Mouse (Mus musculus) frontal cortex, adult (tissue): ENCODE data around the gene Arsj.
A peak's percentile ranks its signal among the peaks of the same experiment; 100 is the strongest.

Experiments
- ATAC-seq: cut with Nextera tagmentation; 2 replicates; pipeline ENCODE4 v1.9.2; 2017; ENCODE audit warnings: mild to moderate bottlenecking, moderate library complexity, mixed read lengths; ENCODE audit not compliant: low TSS enrichment

The Arsj gene

GRCm38 (mm10) chr3:126400726-126401125, 37.2 kb downstream of the Arsj start:
- ATAC-seq, result peak; percentile 82

DNA sequence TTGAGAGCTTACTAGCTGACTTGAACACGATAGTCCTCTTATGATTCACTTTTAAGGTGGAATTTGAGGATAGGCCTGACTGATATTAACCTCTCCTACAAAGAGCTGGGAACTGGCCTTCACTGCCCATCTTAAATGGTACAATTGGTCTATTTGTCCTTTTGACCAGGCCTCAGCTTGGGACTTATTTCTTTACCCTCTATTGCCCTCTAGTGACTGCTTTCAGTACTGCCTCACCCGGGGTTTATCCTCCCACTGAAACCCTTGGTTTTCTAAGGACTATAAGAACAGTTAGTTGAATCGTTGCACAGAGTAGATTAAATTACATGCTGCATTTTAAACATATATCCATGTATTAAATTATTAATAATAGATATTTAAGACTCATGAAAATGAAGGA, 39.4 kb downstream of the Arsj start:
- peak; percentile 81 for ATAC-seq

GRCm38 (mm10) chr3:126404199-126404598, 40.7 kb downstream of the Arsj start:
- ATAC-seq, result no peak

- no peak for ATAC-seq
Observed at GRCm38 (mm10) chr3:126430524-126431064, 67.1 kb downstream of the Arsj start.

DNA sequence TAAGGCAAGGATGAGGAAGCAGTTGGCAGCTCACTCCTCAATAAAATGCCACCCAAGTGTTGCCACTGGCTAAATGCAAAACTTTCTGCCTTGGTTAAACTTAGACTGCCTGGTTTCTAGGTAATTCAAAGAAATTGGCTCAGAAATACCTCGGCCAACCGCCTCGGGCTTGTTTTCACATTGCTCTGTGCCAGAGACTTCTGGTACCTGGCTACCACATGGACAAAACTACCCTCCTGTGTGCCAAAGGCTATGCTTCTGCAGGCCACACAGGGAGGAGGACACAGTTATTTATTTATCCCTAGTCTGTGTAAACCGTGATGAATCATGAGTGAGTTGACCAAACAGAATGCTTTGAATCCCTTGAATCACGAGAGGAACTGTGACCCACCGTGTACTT, 75.8 kb downstream of the Arsj start:
- ATAC-seq, result no peak; the same call in 1 of the 2 replicates

- no peak for ATAC-seq
Observed at GRCm38 (mm10) chr3:126449058-126449457, 85.6 kb downstream of the Arsj start.

DNA sequence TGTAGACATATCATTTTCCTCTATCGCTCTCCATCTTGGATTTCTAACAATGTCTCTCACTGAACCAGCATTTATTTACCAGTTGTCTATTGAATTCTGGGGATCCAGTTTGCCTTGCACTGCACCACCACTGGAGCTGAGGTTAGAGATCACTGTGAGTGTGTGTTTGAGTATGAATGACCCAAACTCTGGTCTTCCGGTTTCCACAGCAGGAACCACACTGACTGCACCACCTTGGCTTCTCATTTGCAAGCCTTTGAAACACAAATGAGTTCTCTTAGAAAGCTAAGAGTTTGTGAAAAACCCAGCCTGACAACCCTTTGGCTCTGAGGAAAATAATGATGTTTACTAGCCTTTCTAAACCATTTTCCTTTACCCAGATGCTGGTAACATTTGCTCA, 86.0 kb downstream of the Arsj start:
- ATAC-seq, result no peak

DNA sequence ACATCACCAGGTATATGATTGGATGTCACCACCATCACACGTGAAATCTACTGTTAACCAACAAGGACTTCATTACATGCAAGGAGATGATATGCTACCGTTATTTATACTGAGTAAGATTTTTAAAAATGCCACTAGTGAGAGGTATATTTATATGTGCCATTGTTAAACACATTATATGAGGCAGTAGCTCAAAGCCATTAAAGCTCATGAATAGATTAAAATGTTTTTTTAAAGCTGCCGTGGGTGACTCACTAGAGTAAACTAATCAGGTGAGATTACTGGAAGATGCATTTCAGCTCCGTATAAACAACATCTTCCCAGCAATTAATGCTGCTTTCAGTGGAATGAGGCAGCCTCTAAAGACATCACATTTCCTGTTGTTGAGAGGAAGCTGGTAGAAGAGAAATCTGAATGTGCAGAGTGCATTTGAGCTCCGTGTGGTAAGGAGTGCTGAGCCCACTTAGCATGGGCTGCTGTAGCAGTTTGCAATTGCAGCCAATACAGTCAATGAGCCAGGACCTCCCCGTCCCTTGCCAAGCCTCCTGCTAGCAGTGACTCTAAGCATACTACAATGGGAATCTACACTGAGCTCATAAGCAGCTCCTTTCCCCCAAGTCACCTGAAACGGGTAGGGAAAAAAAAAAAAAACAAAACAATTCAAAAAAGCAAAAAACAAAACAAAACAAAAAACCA, 92.5 kb downstream of the Arsj start:
- ATAC-seq, result no peak

- peak; percentile 65; the same call in 1 of the 2 replicates for ATAC-seq
Observed at GRCm38 (mm10) chr3:126463119-126463815, 99.8 kb downstream of the Arsj start.

DNA sequence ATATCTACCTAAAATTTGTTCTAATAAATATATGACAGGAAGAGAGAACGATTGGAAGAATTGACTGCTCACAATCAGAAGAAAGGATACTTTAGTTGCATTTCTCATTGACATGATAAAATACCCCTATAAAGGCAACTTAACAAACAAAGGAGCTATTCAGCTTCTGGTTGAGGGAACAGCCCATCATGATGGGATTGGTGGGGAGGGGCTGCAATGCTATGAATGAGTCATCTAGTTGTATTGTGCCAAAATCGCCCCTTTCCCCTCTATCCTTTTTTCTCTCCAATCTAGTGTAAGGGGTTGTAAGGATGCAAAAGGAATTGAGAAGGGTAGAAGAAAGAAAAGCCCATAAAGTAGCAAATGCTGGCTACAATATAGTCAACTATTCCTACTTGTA, 100.8 kb downstream of the Arsj start:
- ATAC-seq, result no peak
